Mouse (Mus musculus) brain, embryonic 14.5 days (tissue): ENCODE results near the gene Lrrn4.

Source experiments
- CTCF ChIP-seq: fragments of 200-500 bp; IDR thresholded peaks from 2 replicates; pipeline ENCODE4 v1.5.1; 2012; ENCODE audit warnings: inconsistent platforms, mild to moderate bottlenecking, moderate library complexity, borderline replicate concordance; ENCODE audit not compliant: insufficient read depth, insufficient read length; ENCODE audit errors: extremely low read depth
- POLR2A ChIP-seq: fragments of 200-500 bp; IDR thresholded peaks from 2 replicates; pipeline ENCODE4 v1.6.1; 2012; ENCODE audit warnings: mild to moderate bottlenecking, inconsistent platforms, borderline replicate concordance; ENCODE audit not compliant: poor library complexity, insufficient read depth, insufficient read length, severe bottlenecking; ENCODE audit errors: extremely low read depth

- TF ChIP-seq POLR2A (no peak), CTCF (no peak)
Observed at GRCm38 (mm10) chr2:132902056-132902455, 21.4 kb upstream of the Lrrn4 start.
